Mouse (Mus musculus) gastrocnemius, postnatal 10 days (tissue): ENCODE measurements at regions not wholly inside any gene's neighbourhood (a gene's known extent, or its start where the extent isn't known, plus 50 kb on each side); places are given as distances from the start of the nearest gene placed in this dataset.
"Not testable (repeated sequence)": the region's sequence is repeated elsewhere in the genome, so short reads cannot be mapped to it uniquely, and the experiment has no call there.

Experiments used
- DNase-seq: peaks from one replicate; pipeline ENCODE4 v3.0.0; 2021; ENCODE audit warnings: mixed read lengths

DNA sequence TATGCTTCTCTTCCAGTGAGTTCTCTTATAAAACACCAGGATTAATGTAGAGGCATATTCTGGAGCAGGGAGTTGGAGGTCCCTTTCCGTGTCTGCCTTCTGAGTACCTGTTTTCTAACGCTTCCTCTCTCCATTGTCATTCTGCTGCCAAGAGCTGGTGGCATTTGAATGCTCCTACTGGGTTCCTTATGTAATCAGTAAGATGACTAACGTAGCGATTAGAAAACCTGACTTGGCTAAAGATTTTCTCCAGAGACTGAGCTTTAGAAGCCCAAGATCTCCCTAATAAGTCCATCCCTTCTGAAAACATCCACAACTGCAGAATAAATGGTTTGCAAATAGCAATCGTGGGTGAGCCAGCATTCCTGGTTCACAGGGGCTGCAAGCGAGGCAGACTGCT is 174.5 kb downstream of the Dhx15 start:
- no peak for DNase-seq

DNA sequence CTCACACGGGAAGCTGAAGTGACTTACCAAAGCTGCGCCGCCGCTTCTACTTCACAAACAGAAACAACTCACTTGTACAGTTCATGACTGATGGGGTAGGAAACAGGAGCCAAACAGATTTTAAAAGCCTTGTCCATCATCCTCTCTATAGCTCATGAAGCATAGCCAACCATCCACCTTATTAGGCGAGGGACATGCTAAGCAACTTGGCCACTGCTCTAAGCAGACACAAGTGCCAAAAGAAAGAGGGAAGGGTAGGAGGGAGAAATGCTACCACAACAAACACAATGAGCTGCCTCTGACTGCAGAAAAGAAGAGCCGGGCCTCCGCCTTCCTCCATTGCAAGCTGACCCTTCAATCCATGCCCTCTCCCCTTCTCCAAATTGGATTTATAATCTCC is 179.9 kb downstream of the Dhx15 start:
- no peak for DNase-seq

DNA sequence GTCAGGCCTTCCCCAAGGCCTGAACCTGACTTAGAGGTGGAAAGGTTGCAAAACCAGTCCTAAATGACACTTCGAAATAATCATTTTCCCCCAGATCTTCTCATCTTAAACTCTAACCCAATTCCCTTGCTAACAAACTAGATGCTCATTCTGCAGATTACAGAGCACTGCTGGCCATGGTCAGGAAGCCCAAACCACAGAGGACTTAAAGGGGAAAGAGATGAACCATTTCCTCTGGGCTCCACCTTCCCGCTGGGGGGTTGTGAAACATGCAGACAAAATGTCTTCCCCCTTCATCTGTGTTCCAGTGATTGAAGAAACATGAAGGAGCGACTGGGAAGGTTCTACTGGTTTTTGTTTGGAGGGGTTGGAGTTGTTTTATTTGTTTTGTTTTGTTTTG is 181.4 kb downstream of the Dhx15 start:
- no peak for DNase-seq

DNA sequence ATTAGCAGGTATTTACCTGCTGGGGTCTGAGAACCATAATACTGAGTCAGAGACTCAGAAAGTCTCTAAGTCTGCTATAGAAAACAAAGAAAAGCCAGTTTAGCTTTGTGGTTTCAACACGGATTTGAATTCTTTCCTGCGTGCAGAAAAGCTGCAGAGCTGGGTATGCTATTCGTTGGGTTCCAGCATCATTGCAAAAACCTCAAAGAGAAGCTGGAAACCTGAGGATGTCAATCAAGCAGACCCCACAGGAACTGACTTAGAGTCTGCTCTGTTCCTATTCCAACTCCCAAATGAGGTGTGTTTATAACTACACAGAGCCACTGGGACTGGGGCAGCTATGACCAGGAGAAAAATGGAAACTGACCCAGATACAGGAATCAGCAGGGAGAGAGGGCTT is 183.5 kb downstream of the Dhx15 start:
- DNase-seq: no peak

DNA sequence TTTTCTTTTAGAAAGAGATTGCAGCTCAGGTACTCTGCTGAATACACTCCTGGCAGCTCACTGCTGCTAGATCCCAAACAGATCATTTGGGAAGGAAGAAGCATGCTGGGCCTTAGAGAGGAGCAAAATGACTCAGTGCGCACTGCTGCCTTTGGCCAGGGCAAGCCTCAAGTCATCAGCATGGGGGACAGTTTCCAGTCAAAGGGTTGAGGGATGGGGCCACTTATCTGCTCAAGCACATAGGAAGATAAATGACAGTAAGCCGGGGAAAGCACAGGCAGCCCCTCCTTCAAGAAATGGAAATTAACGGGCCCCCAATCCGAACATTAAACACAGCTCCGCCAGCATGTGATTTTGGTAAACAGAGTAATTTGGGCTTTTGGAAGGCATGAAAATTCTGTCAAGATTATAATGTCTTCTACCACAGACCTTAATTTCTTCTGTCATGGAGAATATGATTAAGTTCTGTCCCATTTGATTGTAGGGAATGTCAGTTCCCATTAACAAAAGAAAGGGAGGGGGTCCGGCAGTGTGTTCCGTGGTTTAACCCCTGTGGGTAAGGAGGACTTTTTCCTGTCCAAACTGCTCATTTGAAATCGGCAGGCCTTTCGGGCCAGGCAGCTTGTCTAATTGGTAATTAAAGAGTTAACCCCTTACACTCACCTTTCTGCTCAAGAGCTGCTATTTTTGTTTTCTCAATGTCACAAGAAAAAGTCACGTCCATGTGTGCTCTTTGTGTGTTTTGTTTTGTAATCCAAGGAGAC is 199.3 kb downstream of the Dhx15 start:
- no peak for DNase-seq

DNA sequence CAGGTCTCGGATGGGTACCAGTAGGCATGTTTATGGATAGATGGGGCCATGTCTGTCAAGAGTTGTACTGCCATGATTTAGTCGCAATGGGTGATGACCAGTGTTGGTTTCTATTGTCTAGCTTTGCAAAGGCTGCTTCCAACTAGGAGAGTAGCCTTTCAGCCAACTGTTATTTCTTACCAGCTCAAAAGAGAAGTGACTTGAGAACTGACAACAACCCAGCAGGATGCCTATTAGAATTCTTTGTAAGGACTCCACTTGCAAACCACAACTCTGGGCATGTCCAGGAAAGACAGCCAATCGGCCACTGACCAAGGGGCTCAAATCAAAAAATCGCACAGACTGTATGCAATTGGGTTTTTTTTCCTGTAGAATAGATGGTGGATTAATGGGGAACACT is 200.9 kb downstream of the Dhx15 start:
- DNase-seq: no peak

DNA sequence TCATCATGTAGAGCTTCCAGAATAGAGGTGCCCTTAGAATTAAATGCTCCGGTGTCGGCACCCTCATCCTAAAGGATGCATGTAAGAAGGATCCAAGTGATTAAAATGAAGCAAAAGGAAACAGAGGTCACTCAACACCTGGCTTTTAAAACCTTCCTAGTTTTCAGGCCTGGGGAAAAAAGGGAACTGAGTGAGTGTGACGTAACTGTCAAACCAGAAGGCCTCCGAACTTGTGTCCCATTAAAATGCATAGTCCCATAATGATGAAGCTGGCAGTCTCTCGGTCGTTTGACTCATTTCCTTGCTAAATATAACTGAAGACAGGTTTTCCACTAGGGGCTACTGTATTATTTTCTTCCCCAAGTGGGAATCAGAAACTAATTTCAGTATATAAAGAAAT is 201.4 kb downstream of the Dhx15 start:
- DNase-seq: no peak

DNA sequence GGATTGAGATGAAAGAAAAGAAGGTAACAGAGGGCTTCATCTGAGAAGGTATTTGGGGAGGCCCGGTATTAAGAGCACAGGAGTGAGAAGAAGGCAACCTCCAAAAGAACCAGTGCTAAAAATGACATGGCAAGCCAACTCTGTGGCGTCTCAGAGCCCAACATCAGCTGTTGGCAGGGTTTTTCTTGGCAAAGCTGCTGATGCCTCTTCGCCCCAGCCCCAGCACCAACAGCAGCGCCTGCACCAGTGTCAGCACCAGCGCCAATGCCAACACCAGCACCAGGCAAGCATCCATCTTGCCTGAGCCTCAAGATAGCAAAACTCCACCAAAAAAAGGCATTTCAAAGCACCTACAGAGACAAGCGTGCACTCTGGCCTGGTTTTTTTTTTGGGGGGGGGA is 205.3 kb downstream of the Dhx15 start:
- peak; percentile 19 for DNase-seq

DNA sequence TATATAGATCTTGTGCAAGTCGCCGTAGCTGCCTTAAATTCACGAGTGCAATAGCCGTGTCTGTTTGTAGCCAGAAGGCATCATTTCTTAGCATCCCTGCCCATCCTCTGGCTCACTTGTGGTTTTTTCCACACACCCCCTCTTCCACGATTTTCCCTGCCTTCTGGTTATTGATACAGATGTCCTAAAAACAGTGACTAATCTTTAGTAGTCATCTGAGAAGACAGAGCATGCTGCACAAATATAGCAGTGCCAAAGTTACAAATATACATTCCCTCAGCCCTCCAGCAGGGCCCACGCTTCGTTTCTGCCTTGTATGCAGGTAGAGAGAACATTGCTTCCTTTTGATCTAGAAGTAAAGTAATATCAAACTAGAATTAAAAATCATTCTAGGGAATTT is 207.5 kb downstream of the Dhx15 start:
- DNase-seq: no peak

DNA sequence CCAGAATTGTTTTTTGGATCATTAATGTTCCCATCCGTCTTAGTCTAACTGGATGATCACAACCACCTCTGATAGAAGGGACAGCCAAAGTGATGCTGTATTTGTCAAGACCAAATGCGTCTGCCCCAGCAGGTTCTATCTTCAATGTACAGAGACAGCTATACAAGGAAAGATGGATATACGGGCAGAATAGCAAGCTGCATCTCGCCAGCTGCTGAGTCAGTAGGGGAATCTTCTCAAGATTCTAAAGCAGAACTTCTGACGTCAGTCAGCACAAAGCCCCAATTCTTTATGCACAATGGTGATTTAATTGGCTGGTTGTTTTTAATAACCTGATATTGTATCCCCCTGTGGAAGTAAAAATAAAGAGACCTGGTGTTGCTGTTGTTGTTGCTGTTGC is 209.4 kb downstream of the Dhx15 start:
- no peak for DNase-seq

DNA sequence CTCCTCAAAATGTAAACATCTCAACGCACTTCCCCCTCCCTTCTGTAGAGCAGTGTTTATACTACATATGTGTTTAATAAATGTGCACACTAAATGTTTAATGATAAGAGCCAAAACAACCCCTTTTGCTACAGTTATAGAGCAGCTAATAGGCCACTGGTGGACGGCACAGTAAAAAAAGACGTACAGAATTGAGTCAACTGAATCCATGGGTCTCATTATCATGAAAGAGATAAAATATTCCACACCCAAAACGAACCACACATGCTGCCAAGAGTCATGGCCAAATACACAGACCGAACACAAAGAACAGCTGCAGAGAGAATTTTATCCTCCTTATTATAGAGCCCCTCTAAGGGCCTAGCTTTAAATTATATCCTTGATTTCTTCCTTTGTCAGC is 237.8 kb downstream of the Dhx15 start:
- no peak for DNase-seq

DNA sequence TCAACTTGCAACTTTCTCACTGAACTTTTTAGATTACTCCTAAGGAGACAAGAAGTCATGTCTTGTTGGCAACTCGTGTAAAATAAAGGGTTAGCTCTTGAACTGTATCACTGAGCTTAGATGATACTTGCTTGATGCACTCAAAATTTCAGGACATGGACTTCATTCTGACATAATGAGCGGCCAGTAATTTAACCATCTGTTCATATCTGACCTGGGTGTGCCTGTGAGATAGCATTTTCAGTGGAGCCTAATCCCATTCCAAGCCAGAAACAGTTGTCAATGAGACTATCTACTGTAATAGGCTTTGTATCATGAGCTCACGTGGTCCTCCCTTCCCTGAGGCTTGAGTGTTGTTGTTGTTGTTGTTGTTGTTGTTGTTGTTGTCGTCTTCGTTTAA is 240.3 kb downstream of the Dhx15 start:
- DNase-seq: no peak

DNA sequence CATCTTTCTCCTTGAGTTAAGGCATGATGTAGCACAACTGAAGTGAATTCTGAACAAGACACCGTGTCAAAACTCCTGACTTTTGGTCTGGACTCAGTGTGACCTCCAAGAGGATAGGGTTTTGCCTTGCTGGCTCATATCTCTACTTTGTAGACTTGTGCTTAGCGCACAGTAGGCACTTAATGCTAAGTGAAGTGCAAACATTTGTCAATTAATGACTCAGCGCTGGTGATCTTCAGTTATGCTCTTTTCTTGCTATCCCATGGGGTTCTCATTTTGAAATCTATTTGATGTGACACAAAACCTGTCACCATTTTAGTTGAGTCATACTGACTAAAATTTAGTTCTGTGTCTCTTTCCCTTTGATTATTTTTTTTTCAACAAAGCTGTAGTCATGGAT is 244.3 kb downstream of the Dhx15 start:
- DNase-seq: no peak

DNA sequence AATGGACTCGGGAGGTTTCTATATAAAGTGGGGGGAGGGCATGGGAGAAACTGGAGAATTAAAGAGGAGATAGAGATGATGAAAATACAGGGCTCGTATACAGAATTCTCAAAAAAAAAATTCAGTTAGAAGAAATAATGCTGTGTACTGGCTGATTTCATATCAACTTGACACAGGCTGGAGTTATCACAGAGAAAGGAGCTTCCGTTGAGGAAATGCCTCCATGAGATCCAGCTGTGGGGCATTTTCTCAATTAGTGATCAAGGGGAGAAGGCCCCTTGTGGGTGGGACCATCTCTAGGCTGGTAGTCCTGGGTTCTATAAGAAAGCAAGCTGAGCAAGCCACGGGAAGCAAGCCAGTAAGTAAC is 248.4 kb downstream of the Dhx15 start:
- DNase-seq: not testable (repeated sequence)

DNA sequence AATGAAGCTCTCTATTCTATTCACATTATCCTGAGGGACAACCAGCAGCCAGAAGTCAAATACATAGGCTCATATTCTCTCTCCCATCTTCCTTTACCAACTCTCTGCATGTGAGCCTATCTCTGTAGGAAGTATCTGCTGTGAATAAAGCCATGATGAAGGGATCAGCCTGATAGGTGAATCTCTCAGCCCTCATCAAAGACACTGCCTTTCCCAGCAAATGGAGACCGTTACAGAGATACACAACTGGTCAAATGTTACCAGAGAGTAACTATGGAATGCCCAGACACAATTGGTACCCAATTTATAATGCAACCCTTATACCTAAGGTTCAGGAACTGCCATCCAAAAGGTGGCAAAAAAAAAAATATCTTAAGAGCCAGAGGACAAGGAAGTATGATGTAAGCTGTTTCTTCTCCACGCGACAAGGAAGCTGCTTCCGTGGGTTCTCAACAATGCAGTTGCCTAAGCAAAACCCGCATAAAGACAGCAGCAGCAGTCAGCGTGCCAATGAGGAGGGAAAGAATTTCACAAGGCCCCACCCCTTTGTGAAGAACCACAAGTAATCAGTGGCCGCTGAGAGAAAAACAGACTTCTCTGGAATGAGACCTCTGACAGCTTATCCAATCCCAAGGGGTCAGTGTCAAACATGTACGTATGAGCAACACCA is 248.9 kb downstream of the Dhx15 start:
- DNase-seq: no peak

DNA sequence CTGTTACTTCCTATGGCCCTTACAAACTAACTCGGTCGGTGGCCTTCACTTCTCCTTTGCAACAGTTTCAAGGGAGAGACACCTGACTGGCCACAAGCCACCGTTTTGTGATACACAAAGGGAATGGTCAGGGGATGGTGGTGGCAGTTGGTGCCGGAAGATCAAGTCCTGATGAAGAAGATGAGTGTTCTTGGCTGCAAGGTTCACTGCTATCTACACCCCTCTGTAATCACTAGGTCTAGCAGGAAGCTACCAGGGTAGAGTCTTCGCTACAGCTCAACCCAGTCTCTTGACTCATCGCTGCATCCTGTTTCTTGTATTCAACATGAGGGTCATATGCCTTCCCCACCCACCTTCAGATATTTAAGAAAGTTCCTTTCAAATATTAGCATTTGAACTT is 251.5 kb downstream of the Dhx15 start:
- DNase-seq: no peak

DNA sequence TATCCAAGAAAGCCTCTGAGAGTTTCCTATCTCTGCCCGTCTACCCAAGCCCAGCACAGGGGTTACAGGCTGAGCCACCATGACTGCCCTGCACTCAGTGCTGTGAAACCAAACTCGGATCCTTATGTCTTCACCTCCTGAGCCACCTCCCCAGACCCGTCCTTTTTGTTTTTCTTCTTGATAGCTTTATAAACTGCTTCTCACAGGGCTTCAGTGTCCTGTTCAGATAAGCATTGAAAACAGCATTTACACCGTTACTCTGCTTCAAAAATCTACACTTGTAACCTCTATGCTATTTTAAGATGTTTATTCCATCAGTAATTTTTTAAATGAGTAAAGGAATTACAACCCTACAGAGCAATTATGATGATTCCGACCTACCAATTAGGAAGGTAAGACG is 253.0 kb downstream of the Dhx15 start:
- no peak for DNase-seq

DNA sequence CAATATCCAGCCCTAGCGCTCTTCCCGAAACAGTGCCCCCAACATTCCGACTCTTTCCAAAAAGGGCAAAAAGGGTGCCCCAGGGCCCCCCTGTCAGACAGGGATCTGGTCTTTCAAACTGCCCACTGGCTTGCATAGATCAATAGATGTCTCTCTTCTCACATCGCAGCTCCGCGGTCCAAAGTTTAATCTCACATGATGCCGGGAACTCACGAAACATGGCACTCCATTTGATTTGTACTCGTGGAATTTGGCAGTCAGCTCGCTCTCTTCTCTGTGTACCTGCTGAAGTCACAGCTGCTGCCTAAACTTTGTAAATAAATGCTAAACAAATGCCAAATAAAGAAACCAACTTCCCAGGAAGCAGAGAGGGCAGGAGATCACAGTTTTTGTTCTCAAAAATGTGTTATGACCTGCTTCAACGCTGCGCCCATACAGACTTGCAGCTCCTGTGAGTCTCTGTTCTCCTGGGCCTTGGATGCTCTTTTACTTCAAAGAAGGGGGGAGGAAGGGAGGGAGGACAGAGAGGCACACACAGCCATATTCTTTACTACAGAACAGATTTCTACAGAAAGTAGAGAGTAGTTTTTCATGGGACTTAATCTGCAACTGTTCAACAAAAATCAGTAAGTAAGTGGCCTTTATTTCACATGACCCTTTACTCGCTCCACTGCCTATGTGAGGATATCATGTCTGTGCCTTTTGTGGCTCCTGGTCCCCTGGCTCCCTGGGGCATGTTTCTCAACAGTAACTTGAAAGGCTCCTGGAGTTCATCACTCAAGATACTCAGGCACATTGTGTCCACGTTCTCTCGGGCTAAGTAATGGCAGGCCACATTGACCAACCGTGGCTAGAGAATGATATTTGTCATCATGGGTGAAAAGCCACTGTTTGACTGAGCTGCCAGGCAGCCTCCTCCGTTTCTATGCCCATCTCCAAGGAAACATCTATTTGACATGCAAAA is 254.6 kb downstream of the Dhx15 start:
- no peak for DNase-seq

DNA sequence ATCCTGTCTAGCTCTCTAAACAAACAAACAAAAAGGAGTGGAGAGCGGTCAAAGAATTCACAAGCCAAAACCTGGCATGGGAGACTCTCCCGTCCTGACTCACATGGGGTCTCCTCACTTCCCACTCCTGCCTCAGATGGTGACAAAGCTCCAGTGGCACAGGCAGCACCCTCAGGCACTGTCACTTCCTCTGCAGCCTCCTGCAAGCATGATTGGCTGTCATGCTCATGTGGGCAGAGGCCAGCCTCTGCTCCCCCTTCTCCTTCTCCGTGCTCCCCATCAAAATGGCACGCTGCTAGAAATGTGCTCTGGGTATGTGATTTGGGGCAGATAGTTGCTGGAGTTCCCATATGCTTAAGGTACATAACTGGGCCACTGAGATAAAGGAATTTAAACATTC is 255.4 kb downstream of the Dhx15 start:
- no peak for DNase-seq

DNA sequence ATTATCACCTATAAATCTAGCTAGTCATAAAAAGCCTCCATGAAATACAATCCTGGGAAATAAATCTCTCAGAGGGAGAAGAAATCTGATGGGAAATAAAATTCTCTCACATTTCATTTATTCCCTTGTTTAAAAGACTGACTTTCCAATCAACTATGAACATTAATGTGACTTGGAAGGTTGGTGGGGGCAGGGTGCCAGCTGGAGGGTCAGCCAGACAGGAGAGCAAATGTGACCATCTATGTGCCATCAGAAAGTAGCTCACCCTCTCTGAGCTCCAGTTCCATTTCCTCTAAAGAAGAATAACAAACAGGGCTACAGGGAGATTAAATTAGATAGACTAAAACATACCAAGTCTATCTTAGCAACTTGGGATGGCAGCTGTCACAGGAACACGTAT is 257.0 kb downstream of the Dhx15 start:
- no peak for DNase-seq

DNA sequence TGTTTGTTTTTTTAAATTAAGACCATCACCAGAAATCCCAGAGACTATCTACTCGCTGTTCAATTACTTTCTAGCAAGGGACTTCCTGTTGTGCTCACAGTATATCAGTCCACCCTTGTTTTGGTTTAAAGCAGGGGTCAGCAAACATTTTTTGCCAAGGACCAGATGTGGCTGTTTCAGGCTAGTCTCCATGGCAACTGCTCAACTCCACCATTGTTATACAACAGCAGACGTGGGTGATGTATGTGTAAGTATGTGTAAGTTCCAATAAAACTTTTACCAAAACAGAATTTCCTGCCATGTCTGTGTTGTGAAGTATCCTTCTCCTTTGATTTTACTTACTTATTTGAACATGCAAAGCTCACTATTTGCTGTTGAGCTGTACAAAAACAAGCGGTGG is 259.9 kb downstream of the Dhx15 start:
- DNase-seq: no peak

DNA sequence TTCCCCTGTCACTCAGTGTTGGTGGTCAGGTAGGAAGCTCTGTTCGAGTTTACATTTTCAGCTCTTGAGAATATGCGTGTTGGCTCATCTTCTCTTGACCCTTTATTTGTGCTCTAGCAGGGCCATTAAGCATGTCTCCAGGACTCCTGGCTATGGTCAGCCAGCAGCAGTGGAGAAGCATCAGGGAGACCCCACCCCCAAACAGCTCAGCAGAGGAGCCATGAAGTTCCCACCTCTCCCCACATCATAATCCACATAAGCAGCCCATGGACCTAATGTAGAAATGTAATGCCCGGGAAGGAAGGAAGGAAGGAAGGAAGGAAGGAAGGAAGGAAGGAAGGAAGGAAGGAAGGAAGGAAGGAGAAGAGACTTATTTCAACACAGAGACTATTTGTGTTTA is 261.5 kb downstream of the Dhx15 start:
- no peak for DNase-seq

DNA sequence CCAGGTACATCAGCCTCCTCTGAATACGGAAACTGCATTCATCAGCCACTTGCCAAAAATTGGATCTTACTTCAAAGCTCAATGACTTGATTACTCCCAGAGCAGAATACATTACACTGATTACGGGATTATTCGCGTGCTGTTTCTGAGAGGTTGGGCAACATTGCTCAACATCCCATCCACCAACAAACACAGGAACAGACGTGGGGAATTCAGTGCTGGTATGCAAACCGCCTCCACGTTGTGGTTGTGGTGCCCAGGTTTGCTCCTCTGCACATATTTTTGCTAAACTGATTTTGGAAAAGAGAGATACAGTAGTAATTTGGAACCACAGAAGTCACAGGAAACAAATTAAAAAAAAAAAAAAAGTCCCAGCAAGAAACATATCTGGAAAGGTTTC is 266.9 kb downstream of the Dhx15 start:
- DNase-seq: no peak
